Comparison of ENCODE assay signal across 8 mouse cellular contexts in the genomic region with DNA sequence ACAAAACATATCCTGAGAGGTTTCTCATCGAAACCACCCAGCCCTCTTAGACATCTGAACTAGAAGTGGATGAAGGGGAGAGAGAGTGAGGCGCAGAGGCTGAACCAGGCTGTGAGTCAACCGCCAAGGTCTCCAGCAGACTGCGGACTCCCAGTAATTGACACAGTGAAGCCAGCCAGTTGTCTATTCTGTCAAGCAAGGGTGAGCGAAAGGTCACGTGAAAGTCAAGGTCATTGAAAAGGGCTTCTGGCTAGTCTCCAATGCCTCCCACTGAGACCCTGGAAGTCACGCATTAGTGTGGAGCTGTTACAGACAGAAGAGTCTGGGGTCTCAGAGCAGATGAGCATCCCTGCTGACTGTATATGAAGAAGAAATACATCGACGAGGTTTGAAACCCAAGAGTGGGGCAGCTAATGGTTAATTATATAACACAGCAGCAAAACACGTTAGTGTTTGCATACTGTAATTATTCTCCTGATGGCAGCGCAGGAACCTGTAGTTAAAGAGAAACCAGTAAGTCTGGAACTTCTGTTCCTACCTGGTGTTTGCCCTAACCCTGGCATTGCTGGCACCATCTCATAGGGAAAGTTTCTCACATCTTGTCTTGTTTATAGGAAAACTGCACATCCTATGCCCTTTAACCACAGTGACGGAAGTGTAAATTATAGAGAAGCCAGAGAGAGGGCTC.
DNase-seq lines count a peak whose midpoint lies in the region; ATAC-seq lines count a peak whose summit lies in the region.

No protein-coding gene starts in this region.

- H3K9me3 ChIP-seq in midbrain, embryonic 14.5 days (ENCODE audit: control insufficient read depth, low read length) = no peaks in the 10 kb centered on the region

- no peak overlapping the region for H3K4me2 ChIP-seq in midbrain, embryonic 14.5 days (ENCODE audit: low read length)

- H3K36me3 ChIP-seq in midbrain, embryonic 14.5 days (ENCODE audit: control insufficient read depth, insufficient read depth, low read length) = no peaks in the 10 kb centered on the region

- H3K4me3 ChIP-seq in midbrain, embryonic 14.5 days (replicated peaks; ENCODE audit: low read depth, low read length) = no peak overlapping the region

- peaks cover 21% of the 10 kb centered on the region for H3K4me1 ChIP-seq in midbrain, embryonic 14.5 days (ENCODE audit: control insufficient read depth, insufficient read depth, low read length)

- peak; percentile 31 to 46 for DNase-seq in cerebellum, postnatal 14 days
- no peak for DNase-seq in cerebellum, adult 11-12 months
- peak; percentile 68 to 69 for DNase-seq in adrenal gland, postnatal 36 days
- peak; percentile 59 for DNase-seq in kidney, adult 18-20 months
- DNase-seq in midbrain, embryonic 14.5 days = peak; percentile 48
- DNase-seq in lung, postnatal 10 days = no peak
- no peak for DNase-seq in thymus, postnatal 14 days
- no peak for DNase-seq in ovary, postnatal 14 days (ENCODE audit: low spot score)

- H3K9ac ChIP-seq in midbrain, embryonic 14.5 days (replicated peaks; ENCODE audit: low read length) = no peak overlapping the region

- H3K27ac ChIP-seq in midbrain, embryonic 14.5 days (replicated peaks; ENCODE audit: low read depth, low read length) = no peak overlapping the region

- peak; percentile 35; the same call in 1 of the 2 replicates for ATAC-seq in midbrain, embryonic 14.5 days (ENCODE audit: low FRiP score, low TSS enrichment)

- H3K27me3 ChIP-seq in midbrain, embryonic 14.5 days (ENCODE audit: control insufficient read depth, insufficient read depth, low read length) = no peaks in the 10 kb centered on the region

- WGBS in midbrain, embryonic 14.5 days = 27% methylated on average over 12 of the region's 12 CpGs

Comparison
In these comparisons a context has a peak if more than half of its experiments do, and no peak if none do; other contexts are left out.
1. DNase-seq: peak in cerebellum, postnatal 14 days (2 of 2), adrenal gland, postnatal 36 days (2 of 2), kidney, adult 18-20 months (single experiment) and midbrain, embryonic 14.5 days (single experiment); none in cerebellum, adult 11-12 months (single experiment), lung, postnatal 10 days (single experiment), thymus, postnatal 14 days (single experiment) and ovary, postnatal 14 days (single experiment).